Mouse (Mus musculus) heart, postnatal 0 days (tissue): ENCODE measurements around the gene Dlk1. TPM values are rescaled to one million over a fixed set of nuclear protein-coding genes. Genes with fewer than 3 reads are reported as not detected.

Experiments used
- ATAC-seq: fragments of 200-750 bp; cut with Nextera tagmentation; 2 replicates; pipeline ENCODE4 v1.8.0; 2017; ENCODE audit warnings: low read depth, moderate number of reproducible peaks, moderate library complexity; ENCODE audit not compliant: insufficient read depth
- DNase-seq: peaks from one replicate; pipeline ENCODE4 v3.0.0-alpha.2; 2016; ENCODE audit warnings: low spot score
- H3K27ac ChIP-seq: fragments of 300-500 bp; sonication (generic); 2 replicates; pipeline ENCODE4 v1.5.1; 2014; ENCODE audit warnings: low read depth, mild to moderate bottlenecking
- H3K27me3 ChIP-seq: fragments of 300-500 bp; sonication (generic); 2 replicates; pipeline ENCODE4 v1.6.1; 2014; ENCODE audit warnings: low read length, mixed read lengths; ENCODE audit not compliant: control insufficient read depth, insufficient read depth
- H3K36me3 ChIP-seq: fragments of 300-500 bp; sonication (generic); replicated peaks from 2 replicates; pipeline ENCODE4 v1.6.1; 2014; ENCODE audit warnings: low read length, mixed read lengths; ENCODE audit not compliant: control insufficient read depth, insufficient read depth
- H3K4me1 ChIP-seq: fragments of 300-500 bp; sonication (generic); 2 replicates; pipeline ENCODE4 v1.6.1; 2014; ENCODE audit warnings: antibody characterized with exemption; ENCODE audit not compliant: control insufficient read depth, insufficient read depth
- H3K4me2 ChIP-seq: fragments of 300-500 bp; sonication (generic); 2 replicates; pipeline ENCODE4 v1.6.1; 2014; ENCODE audit warnings: low read depth, mild to moderate bottlenecking, low read length, moderate library complexity
- H3K4me3 ChIP-seq: fragments of 300-500 bp; sonication (generic); 2 replicates; pipeline ENCODE4 v1.5.1; 2014; ENCODE audit warnings: low read depth, low read length
- H3K9ac ChIP-seq: fragments of 300-500 bp; sonication (generic); replicated peaks from 2 replicates; pipeline ENCODE4 v1.6.1; 2014; ENCODE audit warnings: low read depth, low read length, mixed read lengths
- H3K9me3 ChIP-seq: fragments of 300-500 bp; sonication (generic); replicated peaks from 2 replicates; pipeline ENCODE4 v1.6.1; 2016; ENCODE audit warnings: low read length; ENCODE audit not compliant: control insufficient read depth
- CTCF ChIP-seq: IDR thresholded peaks from 2 replicates; pipeline ENCODE4 v1.5.1; 2016; ENCODE audit warnings: antibody characterized with exemption, control low read depth, low read depth
- EP300 ChIP-seq: IDR thresholded peaks from 2 replicates; pipeline ENCODE4 v1.6.1; 2016; ENCODE audit warnings: antibody characterized with exemption, low read depth
- WGBS: fragments of 180-500 bp; shearing (Covaris S2); extraction: QIAGEN DNeasy Blood & Tissue Kit; methylation state at CpG from one replicate; pipeline ENCODE4 v1.1.7; 2014; 5-methylcytosine and 5-hydroxymethylcytosine counted together
- polyA plus RNA-seq: library from polyadenylated mRNA; unstranded; fragments of >200 nt; fragmentation: Nextera tagmentation; extraction: Ambion mirVana; gene quantifications from 2 replicates; pipeline ENCODE4 v1.2.1, GENCODE M21; 2015
- total RNA-seq: library from RNA; depleted of rRNA; stranded (reverse); fragments of >200 nt; gene quantifications from 2 replicates; pipeline ENCODE4 v1.2.3, GENCODE M21; 2014; ENCODE audit warnings: low replicate concordance; rRNA removed

The Dlk1 gene
- 45.0 and 55.2 TPM in 2 replicates for total RNA-seq
- 55.1 and 62.9 TPM in 2 replicates for polyA plus RNA-seq

- no peak within 1 kb of the TSS for H3K9ac ChIP-seq
- 7% methylated on average over 13 of the region's 13 CpGs for WGBS
- 0 out of 2 replicates have a peak, but pooled peaks cover 5% of the 10 kb centered on the region for H3K4me1 ChIP-seq
- no peak within 1 kb of the TSS for H3K27ac ChIP-seq
- ATAC-seq (no peak), DNase-seq (no peak)
- H3K4me2 ChIP-seq = peak within 1 kb of the TSS; percentile 61
- no peaks in the 10 kb centered on the region for H3K36me3 ChIP-seq
- peaks cover 88% of the 10 kb centered on the region for H3K27me3 ChIP-seq
- H3K9me3 ChIP-seq = no peaks in the 10 kb centered on the region
- TF ChIP-seq EP300 (no peak), CTCF (no peak)
- H3K4me3 ChIP-seq = peak within 1 kb of the TSS; percentile 44
Observed at GRCm38 (mm10) chr12:109452592-109452991, at the start of gene Dlk1. TSS of gene Dlk1 (plus strand) at chr12:109452823.

GRCm38 (mm10) chr12:109402943-109403342, 49.7 kb upstream of the Dlk1 start:
- Histone ChIP-seq H3K4me2 (no peak overlapping the region), H3K4me3 (no peak overlapping the region), H3K9me3 (no peaks in the 10 kb centered on the region), H3K4me1 (0 out of 2 replicates have a peak, but pooled peaks cover 10% of the 10 kb centered on the region), H3K36me3 (no peaks in the 10 kb centered on the region), H3K9ac (no peak overlapping the region), H3K27ac (peak overlapping the region; percentile 66; the same call in 1 of the 2 replicates), H3K27me3 (peaks cover 7% of the 10 kb centered on the region; the same call in 1 of the 2 replicates)
- 64% methylated on average over 5 of the region's 5 CpGs for WGBS
- TF ChIP-seq CTCF (no peak), EP300 (no peak)
- no peak for ATAC-seq
- DNase-seq = no peak

- Histone ChIP-seq H3K27ac (no peak overlapping the region), H3K9ac (no peak overlapping the region), H3K4me3 (no peak overlapping the region), H3K4me1 (0 out of 2 replicates have a peak, but pooled peaks cover 10% of the 10 kb centered on the region), H3K9me3 (no peaks in the 10 kb centered on the region), H3K36me3 (no peaks in the 10 kb centered on the region), H3K4me2 (no peak overlapping the region), H3K27me3 (peaks cover 7% of the 10 kb centered on the region; the same call in 1 of the 2 replicates)
- TF ChIP-seq CTCF (no peak), EP300 (no peak)
- no peak for DNase-seq
- WGBS = 80% methylated on average over 9 of the region's 9 CpGs
- no peak for ATAC-seq
Observed at GRCm38 (mm10) chr12:109403752-109404151, 48.9 kb upstream of the Dlk1 start.

GRCm38 (mm10) chr12:109406018-109406417, 46.6 kb upstream of the Dlk1 start:
- Histone ChIP-seq H3K4me3 (no peak overlapping the region), H3K36me3 (no peaks in the 10 kb centered on the region), H3K9ac (no peak overlapping the region), H3K4me2 (no peak overlapping the region), H3K27me3 (peaks cover under 1% of the 10 kb centered on the region; the same call in 1 of the 2 replicates), H3K27ac (no peak overlapping the region), H3K9me3 (no peaks in the 10 kb centered on the region), H3K4me1 (0 out of 2 replicates have a peak, but pooled peaks cover 2% of the 10 kb centered on the region)
- DNase-seq (no peak), ATAC-seq (no peak)
- TF ChIP-seq EP300 (no peak), CTCF (no peak)
- WGBS = 58% methylated on average over 3 of the region's 3 CpGs

- no peak for ATAC-seq
- no peak overlapping the region for H3K4me3 ChIP-seq
- peak overlapping the region; percentile 54 for H3K27ac ChIP-seq
- H3K27me3 ChIP-seq = no peaks in the 10 kb centered on the region
- H3K9ac ChIP-seq = no peak overlapping the region
- 63% methylated on average over 11 of the region's 11 CpGs for WGBS
- no peak for TF ChIP-seq EP300
- no peak for TF ChIP-seq CTCF
- no peaks in the 10 kb centered on the region for H3K4me1 ChIP-seq
- no peak for DNase-seq
- H3K36me3 ChIP-seq = no peaks in the 10 kb centered on the region
- no peaks in the 10 kb centered on the region for H3K9me3 ChIP-seq
- H3K4me2 ChIP-seq = no peak overlapping the region
Observed at GRCm38 (mm10) chr12:109410723-109411122, 41.9 kb upstream of the Dlk1 start.
